Comparison of ENCODE assay signal across 11 mouse cellular contexts in the genomic region with DNA sequence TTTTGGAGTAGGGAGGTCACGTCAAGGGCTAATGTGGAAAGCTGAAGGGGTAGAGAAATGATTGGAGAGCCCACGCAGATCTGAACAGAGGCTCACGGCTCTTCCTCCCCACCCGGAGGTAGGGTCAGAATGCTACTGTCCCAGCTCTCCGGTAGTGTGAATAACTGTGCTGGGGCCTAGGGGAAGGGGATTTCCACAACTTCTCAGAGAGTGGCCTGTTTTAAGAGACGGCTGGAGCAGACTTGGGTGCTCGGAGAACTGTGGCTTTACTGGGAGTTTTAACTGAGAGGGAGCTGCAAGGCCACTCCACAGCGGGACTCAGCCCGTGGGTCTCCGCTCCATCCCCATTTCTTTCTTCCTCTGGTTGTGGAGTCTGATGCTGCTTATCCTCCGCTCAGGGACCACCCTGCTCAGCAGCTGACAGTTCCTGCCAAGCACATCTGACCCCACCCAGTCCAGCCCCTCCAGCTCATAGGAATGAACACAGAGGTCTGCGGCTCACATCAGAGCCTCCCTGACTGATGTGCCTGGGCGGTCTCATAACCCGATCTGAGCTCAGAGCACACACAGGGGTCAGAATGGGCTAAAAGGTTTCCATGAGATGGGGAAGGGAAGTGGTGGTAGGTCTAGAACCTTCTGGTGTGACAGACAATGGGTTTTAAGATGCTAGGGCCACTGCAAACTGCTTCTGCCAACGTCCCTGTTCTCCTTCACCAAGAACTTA. TPM values are rescaled to one million over a fixed set of nuclear protein-coding genes. Genes with fewer than 3 reads are reported as not detected.
DNase-seq lines count a peak whose midpoint lies in the region; ATAC-seq and TF ChIP-seq lines count a peak whose summit lies in the region.
"Had no signal": no experiment of that assay in that cellular context is flagged by ENCODE, and none has a peak within 500 bp of the region (broad histone marks: within the 10 kb centered on the region; RNA-seq: fewer than 3 reads in every experiment).

No protein-coding gene starts in this region.

- peak in 1 of 2 experiments; percentile 21 for DNase-seq in heart, adult 2 months
- DNase-seq in heart, adult 8-10 months (ENCODE audit: low spot score) = no peak
- DNase-seq in kidney, postnatal 10 days = peak; percentile 5
- DNase-seq in kidney, postnatal 14 days = no peak
- no peak for DNase-seq in G1E (ENCODE audit: low spot score)
- DNase-seq in ovary, adult 18-20 months (ENCODE audit: low spot score) = no peak
- no peak for DNase-seq in gastrocnemius, postnatal 10 days
- DNase-seq: liver; lung, postnatal 36 days had no signal

- no peaks in the 10 kb centered on the region for H3K27me3 ChIP-seq in heart, adult 2 months (ENCODE audit: control insufficient read depth, insufficient read depth, low read length)
- H3K27me3 ChIP-seq in G1E (ENCODE audit: insufficient read depth, low read length) = peaks cover 10% of the 10 kb centered on the region; the same call in 1 of the 2 replicates
- no peaks in the 10 kb centered on the region for H3K27me3 ChIP-seq in intestine, postnatal 0 days (replicated peaks; ENCODE audit: control insufficient read depth, insufficient read depth, low read length)

- TF ChIP-seq POLR2A in heart, adult 2 months (IDR thresholded peaks at IDR 0.05; ENCODE audit: insufficient read depth, low read depth, low read length) = no peak

- no peak for TF ChIP-seq EP300 in heart, adult 2 months (IDR thresholded peaks at IDR 0.05; ENCODE audit: insufficient read depth, low read depth, low read length)

- WGBS in heart, adult 2 months = 60% methylated on average over 15 of the region's 15 CpGs
- 65% methylated on average over 15 of the region's 15 CpGs for WGBS in intestine, postnatal 0 days

- no peak overlapping the region for H3K9ac ChIP-seq in heart, adult 2 months (ENCODE audit: low read depth, low read length)
- H3K9ac ChIP-seq in intestine, postnatal 0 days (ENCODE audit: low read depth, low read length) = no peak overlapping the region

- H3K4me1 ChIP-seq in heart, adult 2 months (ENCODE audit: control insufficient read depth, insufficient read depth, low read length) = peaks cover 6% of the 10 kb centered on the region
- peaks cover 60% of the 10 kb centered on the region for H3K4me1 ChIP-seq in G1E (ENCODE audit: insufficient read depth, low read depth, low read length)
- no peaks in the 10 kb centered on the region for H3K4me1 ChIP-seq in intestine, postnatal 0 days (replicated peaks; ENCODE audit: control insufficient read depth, insufficient read depth, low read length)

- no peak overlapping the region for H3K4me2 ChIP-seq in intestine, postnatal 0 days (replicated peaks; ENCODE audit: low read depth)

- no peak for ATAC-seq in G1E (ENCODE audit: extremely low read depth, insufficient number of reproducible peaks, low FRiP score, poor library complexity, severe bottlenecking)
- ATAC-seq in intestine, postnatal 0 days = no peak
- ATAC-seq: forebrain, embryonic 14.5 days had no signal

- H3K36me3 ChIP-seq in heart, adult 2 months (ENCODE audit: control insufficient read depth, insufficient read depth, low read length) = no peaks in the 10 kb centered on the region
- H3K36me3 ChIP-seq in G1E (replicated peaks) = peaks cover 13% of the 10 kb centered on the region
- peaks cover 55% of the 10 kb centered on the region for H3K36me3 ChIP-seq in intestine, postnatal 0 days (ENCODE audit: control insufficient read depth, insufficient read depth)

- H3K9me3 ChIP-seq in G1E (replicated peaks) = no peaks in the 10 kb centered on the region; the same call in 1 of the 2 replicates
- no peaks in the 10 kb centered on the region for H3K9me3 ChIP-seq in intestine, postnatal 0 days (ENCODE audit: control insufficient read depth)

- TF ChIP-seq CTCF in heart, adult 2 months (IDR thresholded peaks at IDR 0.05) = no peak
- no peak for TF ChIP-seq CTCF in G1E (IDR thresholded peaks at IDR 0.05; ENCODE audit: low read depth, low read length)
- no peak for TF ChIP-seq CTCF in intestine, postnatal 0 days (IDR thresholded peaks at IDR 0.05; ENCODE audit: low read depth)

- H3K4me3 ChIP-seq in heart, adult 2 months = no peak overlapping the region
- peak overlapping the region; percentile 43; the same call in 1 of the 2 replicates for H3K4me3 ChIP-seq in G1E (ENCODE audit: low read depth, low read length)
- no peak overlapping the region for H3K4me3 ChIP-seq in intestine, postnatal 0 days (ENCODE audit: low read depth, low read length)

- no peaks in the 10 kb centered on the region for H3K79me2 ChIP-seq in heart, adult 2 months (replicated peaks; ENCODE audit: control insufficient read depth, insufficient read depth, low read length)

- intact Hi-C loops in heart, adult 2 months (cut with DNase I) = loop anchor here (5.0 kb wide), 1 partner anchor 32 kb away; the partner anchor contains the start of gene Lgals9

- peak overlapping the region; percentile 20; the same call in 1 of the 2 replicates for H3K27ac ChIP-seq in heart, adult 2 months
- H3K27ac ChIP-seq in intestine, postnatal 0 days (ENCODE audit: low read depth, low read length) = peak overlapping the region; percentile 15; the same call in 1 of the 2 replicates

RNA-seq across cellular contexts. Expression of gene Lgals9, which starts 30.0 kb away (rescaled TPM):
- total RNA-seq in heart, adult 2 months (2021) = 10 to 100 TPM; 20.7 to 23.1 TPM
- polyA plus RNA-seq in heart, adult 2 months (2012; rRNA removed) = 49.5 and 93.4 TPM in 2 replicates
- 10 to 100 TPM; 15.9 to 19.3 (median 17.1) TPM for total RNA-seq in heart, adult 8-10 months (2022)
- 786 and 908 TPM in 2 replicates for total RNA-seq in G1E (2014; fragmentation: Nextera tagmentation)
- total RNA-seq in G1E (2017) = 178 and 183 TPM in 2 replicates
- 41.2 and 50.3 TPM in 2 replicates for polyA plus RNA-seq in G1E (2012)
- 526 and 586 TPM in 2 replicates for polyA plus RNA-seq in intestine, postnatal 0 days (2015; fragmentation: Nextera tagmentation; extraction: Ambion mirVana)
- 10 to 100 TPM; 21.6 to 25.8 TPM for total RNA-seq in gastrocnemius, postnatal 10 days (2021)

Comparison
In these comparisons a context has a peak if more than half of its experiments do, and no peak if none do; other contexts are left out.
1. RNA of gene Lgals9, which starts 30.0 kb away (total RNA-seq): 178 to 908 TPM in G1E; 21.6 to 25.8 TPM in gastrocnemius, postnatal 10 days, 20.7 to 23.1 TPM in heart, adult 2 months and 15.9 to 19.3 TPM in heart, adult 8-10 months; every median in the first group is over 4 times any median in the second.